Mouse (Mus musculus) liver, embryonic 14.5 days (tissue): ENCODE results near the gene Igsf21. TPM values are rescaled to one million over a fixed set of nuclear protein-coding genes. Genes with fewer than 3 reads are reported as not detected.

ENCODE experiments used
- ATAC-seq: fragments of 200-750 bp; cut with Nextera tagmentation; 2 replicates; pipeline ENCODE4 v1.8.0; 2017; ENCODE audit warnings: moderate number of reproducible peaks, mild to moderate bottlenecking, moderate library complexity; ENCODE audit not compliant: insufficient read depth
- DNase-seq, 3 experiments: peaks; one replicate each; pipeline ENCODE4 v3.0.0-alpha.2; 2012 to 2013; ENCODE audit warnings: low read depth in 3 of 3, low spot score in 3 of 3
- H3K27ac ChIP-seq: fragments of 300-500 bp; sonication (generic); 2 replicates; pipeline ENCODE4 v1.5.1; 2014; ENCODE audit warnings: moderate library complexity, mild to moderate bottlenecking, control low read depth, inconsistent platforms
- H3K27me3 ChIP-seq: fragments of 300-500 bp; sonication (generic); 2 replicates; pipeline ENCODE4 v1.6.1; 2014; ENCODE audit warnings: mild to moderate bottlenecking, low read length, moderate library complexity; ENCODE audit not compliant: control insufficient read depth, insufficient read depth
- H3K36me3 ChIP-seq: fragments of 300-500 bp; sonication (generic); replicated peaks from 2 replicates; pipeline ENCODE4 v1.6.1; 2014; ENCODE audit warnings: low read depth; ENCODE audit not compliant: control insufficient read depth, insufficient read depth
- H3K4me1 ChIP-seq, 2 experiments: fragments of 200-500 bp in 1 of 2; fragments of 300-500 bp in 1 of 2; sonication (generic) in 1 of 2; replicated peaks; 2 replicates each; pipeline ENCODE4 v1.6.1; 2012 to 2014; ENCODE audit warnings: antibody characterized with exemption in 1 of 2, inconsistent platforms in 1 of 2, low read length in 1 of 2; ENCODE audit not compliant: control insufficient read depth in 2 of 2, insufficient read depth in 2 of 2
- H3K4me2 ChIP-seq: fragments of 300-500 bp; sonication (generic); 2 replicates; pipeline ENCODE4 v1.6.1; 2014; ENCODE audit warnings: low read depth, mild to moderate bottlenecking, control low read depth, moderate library complexity
- H3K4me3 ChIP-seq, 2 experiments: fragments of 200-500 bp in 1 of 2; fragments of 300-500 bp in 1 of 2; sonication (generic) in 1 of 2; 2 replicates each; pipeline ENCODE4 v1.5.1; 2012 to 2014; ENCODE audit warnings: low read depth in 2 of 2, low read length in 2 of 2, mild to moderate bottlenecking in 2 of 2, control low read depth in 1 of 2, inconsistent platforms in 1 of 2, moderate library complexity in 1 of 2; ENCODE audit not compliant: insufficient read depth in 1 of 2
- H3K9ac ChIP-seq: fragments of 300-500 bp; sonication (generic); replicated peaks from 2 replicates; pipeline ENCODE4 v1.6.1; 2014; ENCODE audit warnings: mild to moderate bottlenecking, control low read depth, moderate library complexity
- H3K9me3 ChIP-seq: fragments of 300-500 bp; sonication (generic); 2 replicates; pipeline ENCODE4 v1.6.1; 2016; ENCODE audit warnings: low read length, mixed read lengths; ENCODE audit not compliant: control insufficient read depth
- CTCF ChIP-seq: IDR thresholded peaks from 2 replicates; pipeline ENCODE4 v1.5.1; 2016; ENCODE audit warnings: antibody characterized with exemption, low read depth, control low read depth
- EP300 ChIP-seq: IDR thresholded peaks from 2 replicates; pipeline ENCODE4 v1.6.1; 2016; ENCODE audit warnings: antibody characterized with exemption, low read depth
- WGBS: fragments of 180-500 bp; shearing (Covaris S2); extraction: QIAGEN DNeasy Blood & Tissue Kit; methylation state at CpG from one replicate; pipeline ENCODE4 v1.1.7; 2014; ENCODE audit not compliant: insufficient replicate concordance; 5-methylcytosine and 5-hydroxymethylcytosine counted together
- polyA plus RNA-seq, 2 experiments: library from polyadenylated mRNA; depleted of rRNA in 1 of 2; stranded (reverse) in 1 of 2; unstranded in 1 of 2; fragments of >200 nt; fragmentation: Nextera tagmentation in 1 of 2; extraction: Ambion mirVana in 1 of 2; gene quantifications; 2 replicates each; pipeline versions ENCODE4 v1.2.1 to v1.2.3; 2012 to 2014

Gene Igsf21
- polyA plus RNA-seq, 2 experiments = 0.18 TPM; not detected in 1

GRCm38 (mm10) chr4:140252369-140252768, 5.8 kb upstream of the Igsf21 start:
- peaks cover 13% of the 10 kb centered on the region for H3K27me3 ChIP-seq
- no peaks in the 10 kb centered on the region for H3K36me3 ChIP-seq
- H3K27ac ChIP-seq = no peak overlapping the region
- H3K4me3 ChIP-seq = no peak overlapping the region
- no peaks in the 10 kb centered on the region for H3K9me3 ChIP-seq
- 7% methylated on average over 7 of the region's 7 CpGs for WGBS
- TF ChIP-seq EP300 = no peak
- TF ChIP-seq CTCF = peak; percentile 53; the same call in 1 of the 2 replicates
- ATAC-seq = no peak
- no peak for DNase-seq
- H3K4me1 ChIP-seq = no peaks in the 10 kb centered on the region
- no peak overlapping the region for H3K9ac ChIP-seq
- H3K4me2 ChIP-seq = no peak overlapping the region

DNA sequence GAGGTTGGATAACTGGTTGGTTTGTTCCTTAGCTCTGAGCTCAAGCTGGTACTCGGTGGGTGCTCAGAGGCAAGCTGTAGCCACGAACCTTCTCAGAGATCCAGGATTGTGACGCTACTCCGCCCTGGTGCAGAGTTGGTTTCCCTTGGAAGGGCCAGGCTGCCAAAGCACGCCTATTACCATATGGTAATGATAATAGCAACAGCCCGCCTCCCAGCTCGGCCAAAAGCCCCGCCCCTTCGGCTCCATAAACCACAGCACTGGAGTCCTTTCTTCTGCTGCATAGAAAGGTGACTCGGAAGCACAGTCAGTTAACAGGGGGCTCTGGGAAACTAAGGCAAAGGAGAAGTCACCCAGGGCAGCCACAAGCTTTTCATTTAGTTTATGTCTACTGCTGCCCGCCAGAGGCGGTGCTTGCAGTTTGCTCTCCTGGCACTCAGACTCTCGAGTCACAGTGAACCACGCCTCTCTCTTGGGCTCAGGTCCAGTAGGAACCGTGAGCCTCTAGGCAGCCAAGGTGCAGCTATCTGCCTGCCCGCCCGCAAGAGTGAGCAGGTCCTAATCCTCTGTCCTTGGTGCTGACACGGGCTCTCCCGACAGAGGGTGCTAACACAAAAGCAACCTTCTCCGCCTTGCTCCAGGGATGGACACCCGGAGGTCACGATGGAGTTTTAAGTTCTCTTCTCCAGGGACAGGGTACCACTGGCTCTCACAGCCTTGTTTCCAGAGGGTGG, 2.6 kb upstream of the Igsf21 start:
- no peak overlapping the region for H3K4me3 ChIP-seq
- H3K9me3 ChIP-seq = no peaks in the 10 kb centered on the region
- no peak for DNase-seq
- peaks cover 43% of the 10 kb centered on the region for H3K27me3 ChIP-seq
- no peaks in the 10 kb centered on the region for H3K4me1 ChIP-seq
- no peak overlapping the region for H3K4me2 ChIP-seq
- ATAC-seq = no peak
- no peak overlapping the region for H3K27ac ChIP-seq
- 9% methylated on average over 22 of the region's 22 CpGs for WGBS
- H3K9ac ChIP-seq = no peak overlapping the region
- no peak for TF ChIP-seq EP300
- TF ChIP-seq CTCF = peak; percentile 30; the same call in 1 of the 2 replicates
- H3K36me3 ChIP-seq = no peaks in the 10 kb centered on the region

DNA sequence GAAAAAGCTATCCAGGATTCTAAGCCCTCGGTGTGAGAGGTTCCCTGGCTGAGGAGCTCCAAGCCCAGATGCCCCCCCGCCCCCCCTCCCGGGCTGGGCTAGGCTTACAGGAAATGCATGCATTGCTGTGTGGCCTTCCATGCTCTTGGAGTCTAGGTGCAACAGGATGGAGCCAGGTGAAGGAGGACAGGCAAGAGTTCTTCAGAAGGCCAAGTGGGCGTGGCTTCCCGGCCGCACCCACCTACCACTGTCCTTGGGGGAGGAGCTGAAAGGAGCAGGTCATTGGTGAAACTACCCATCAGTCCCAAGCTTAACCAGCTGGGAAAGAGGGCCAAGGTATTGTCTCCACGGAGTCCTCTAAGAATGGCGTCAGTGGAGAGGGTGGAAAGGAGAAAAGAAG, 1.8 kb upstream of the Igsf21 start:
- Histone ChIP-seq H3K36me3 (no peaks in the 10 kb centered on the region), H3K9me3 (no peaks in the 10 kb centered on the region), H3K27ac (no peak overlapping the region), H3K4me1 (no peaks in the 10 kb centered on the region), H3K27me3 (peaks cover 50% of the 10 kb centered on the region), H3K4me3 (no peak overlapping the region), H3K9ac (no peak overlapping the region), H3K4me2 (no peak overlapping the region)
- WGBS = 6% methylated on average over 8 of the region's 8 CpGs
- no peak for ATAC-seq
- TF ChIP-seq CTCF (no peak), EP300 (no peak)
- DNase-seq = no peak

- Histone ChIP-seq H3K9ac (no peak overlapping the region), H3K4me2 (no peak overlapping the region), H3K4me1 (no peaks in the 10 kb centered on the region), H3K27me3 (peaks cover 55% of the 10 kb centered on the region), H3K9me3 (no peaks in the 10 kb centered on the region), H3K27ac (no peak overlapping the region), H3K36me3 (no peaks in the 10 kb centered on the region), H3K4me3 (no peak overlapping the region)
- DNase-seq = no peak
- 12% methylated on average over 28 of the region's 28 CpGs for WGBS
- TF ChIP-seq CTCF (no peak), EP300 (no peak)
- no peak for ATAC-seq
These were observed 721 bp upstream of the Igsf21 start for GRCm38 (mm10) chr4:140247006-140248003.
